Mouse (Mus musculus) liver, adult (tissue): ENCODE data around the gene Gm17428.

Experiments used
- GATA4 ChIP-seq: IDR thresholded peaks from 2 replicates; pipeline ENCODE4 v1.6.1; 2014; ENCODE audit warnings: mild to moderate bottlenecking, low read length; ENCODE audit not compliant: insufficient replicate concordance

Gene Gm17428

DNA sequence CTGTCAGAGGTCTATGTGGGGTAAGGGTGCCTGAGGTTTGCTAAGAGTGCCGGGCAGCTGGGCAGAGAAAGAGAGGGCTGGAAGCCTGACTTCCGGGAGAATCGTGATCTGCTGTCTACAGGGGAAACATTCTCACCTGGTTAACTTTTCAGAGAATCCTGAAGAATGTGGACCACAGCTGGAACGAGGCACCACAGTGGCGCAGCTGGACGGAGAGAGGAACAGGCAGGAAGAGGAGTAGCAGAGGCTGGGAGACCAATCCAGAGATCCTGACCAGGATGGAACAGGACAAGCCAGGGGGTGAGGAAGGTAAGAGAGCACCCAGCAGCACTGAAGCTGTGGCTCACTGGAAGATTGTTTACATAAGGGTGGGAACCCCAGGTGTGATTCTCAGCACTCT lies 11.1 kb upstream of the Gm17428 start:
- no peak for TF ChIP-seq GATA4

DNA sequence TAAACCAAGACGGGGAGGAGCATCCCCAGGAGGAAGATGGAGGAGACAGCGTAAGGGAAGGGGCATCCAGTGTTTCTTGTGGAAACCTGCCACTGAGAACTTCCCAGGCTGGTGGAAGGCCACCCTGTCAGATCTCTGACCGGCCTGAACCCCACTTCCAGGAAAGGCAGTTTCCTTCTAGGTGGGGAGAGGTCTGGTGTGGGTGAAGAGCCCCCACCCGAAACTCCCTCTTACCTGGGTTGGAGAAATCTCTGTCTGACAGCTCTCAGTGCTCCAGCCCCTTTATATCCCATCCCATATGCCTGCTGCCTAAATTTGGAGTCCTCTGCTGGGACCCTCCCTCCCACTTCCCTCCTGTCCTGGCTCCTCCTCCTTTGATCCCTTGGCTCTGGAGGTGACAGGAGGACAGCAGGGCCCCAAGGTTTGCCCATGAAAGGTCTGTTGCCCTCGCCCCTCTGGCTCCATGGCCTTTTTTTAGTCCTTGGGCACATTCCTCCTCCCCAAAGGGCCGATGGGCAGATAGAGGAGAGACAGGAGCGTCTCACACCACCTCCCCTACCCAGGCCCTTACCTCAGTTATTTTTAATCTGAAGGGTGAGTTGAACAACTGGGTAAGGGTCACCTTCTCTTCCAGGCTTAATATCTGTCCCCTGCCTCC lies 10.3 kb upstream of the Gm17428 start, which contains the start of gene Myh6:
TSS of gene Myh6 (minus strand) at position 608 of the 658 bp plus-strand sequence.
- no peak for TF ChIP-seq GATA4

DNA sequence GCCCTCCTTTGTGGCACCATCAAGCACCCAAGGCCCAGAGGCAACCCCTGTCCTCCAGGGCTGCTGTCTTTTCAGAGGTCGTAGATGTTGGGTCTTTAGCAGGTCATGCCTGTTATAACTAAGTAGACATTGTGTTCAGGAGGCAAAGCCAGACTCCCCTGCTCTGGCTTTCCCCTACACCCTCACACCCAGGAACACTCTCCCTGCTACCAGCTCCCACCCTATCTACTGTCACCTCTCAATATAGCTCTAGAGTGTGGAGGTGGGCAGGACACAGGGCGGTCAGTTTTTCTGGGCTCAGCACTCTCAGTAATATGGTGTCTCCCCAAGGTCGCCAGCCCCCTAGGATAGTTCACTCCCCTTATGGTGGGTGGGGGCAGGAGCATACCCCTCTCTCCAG lies 8.9 kb upstream of the Gm17428 start:
- TF ChIP-seq GATA4, result no peak

DNA sequence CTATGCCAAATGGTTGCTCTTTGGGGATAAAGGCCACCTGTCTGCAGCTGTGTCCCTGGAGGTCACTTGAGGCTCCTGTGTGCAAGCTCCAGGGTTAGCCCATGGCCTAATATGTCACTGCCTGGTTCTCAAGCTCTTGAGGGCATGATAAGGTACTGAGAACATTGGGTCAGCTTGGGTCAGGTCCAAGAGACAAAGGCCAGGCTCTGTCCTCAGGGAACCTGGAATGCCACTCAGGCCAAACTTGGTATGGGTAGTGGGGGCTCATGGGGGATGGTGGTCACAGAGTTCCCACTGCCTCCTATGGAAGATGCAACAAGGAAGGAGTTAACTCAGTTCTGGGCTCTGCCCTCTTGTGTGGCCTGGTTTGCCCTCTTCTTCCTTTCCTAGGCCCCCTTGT lies 8.4 kb upstream of the Gm17428 start:
- no peak for TF ChIP-seq GATA4

DNA sequence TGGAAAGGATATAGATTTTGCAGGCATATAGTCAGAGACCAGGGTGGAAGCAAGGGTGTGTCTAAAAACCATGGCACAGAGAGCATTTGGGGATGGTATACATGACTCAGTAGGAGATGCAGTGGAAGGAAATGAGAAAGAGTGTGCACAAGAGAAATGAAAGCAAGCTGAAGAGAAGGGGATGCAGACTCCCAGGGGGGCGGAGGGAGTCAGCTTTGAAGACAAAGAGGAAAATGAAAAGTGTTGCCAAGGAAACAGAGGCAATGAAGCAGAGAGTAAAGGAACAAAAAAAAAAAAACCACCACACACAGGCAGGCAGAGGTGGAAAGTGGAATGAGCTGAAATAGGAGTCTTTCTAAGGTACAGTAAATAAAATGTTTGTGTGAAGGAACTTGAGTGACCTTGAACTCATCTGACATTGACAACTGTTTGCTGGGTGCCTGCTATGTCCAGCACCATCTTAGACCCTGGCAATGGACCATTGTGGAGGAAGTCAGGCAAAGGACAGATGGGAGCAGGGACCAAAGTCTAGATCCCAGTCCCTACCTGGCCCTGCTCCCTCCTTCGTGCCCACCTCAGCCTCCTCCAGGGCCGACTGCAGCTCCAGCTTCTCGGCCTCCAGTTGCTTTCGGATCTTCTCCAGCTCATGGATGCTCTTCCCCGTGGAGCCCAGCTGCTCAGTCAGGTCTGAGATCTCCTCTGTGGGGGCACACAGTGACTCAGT lies 2.5 kb upstream of the Gm17428 start:
- TF ChIP-seq GATA4, result no peak

DNA sequence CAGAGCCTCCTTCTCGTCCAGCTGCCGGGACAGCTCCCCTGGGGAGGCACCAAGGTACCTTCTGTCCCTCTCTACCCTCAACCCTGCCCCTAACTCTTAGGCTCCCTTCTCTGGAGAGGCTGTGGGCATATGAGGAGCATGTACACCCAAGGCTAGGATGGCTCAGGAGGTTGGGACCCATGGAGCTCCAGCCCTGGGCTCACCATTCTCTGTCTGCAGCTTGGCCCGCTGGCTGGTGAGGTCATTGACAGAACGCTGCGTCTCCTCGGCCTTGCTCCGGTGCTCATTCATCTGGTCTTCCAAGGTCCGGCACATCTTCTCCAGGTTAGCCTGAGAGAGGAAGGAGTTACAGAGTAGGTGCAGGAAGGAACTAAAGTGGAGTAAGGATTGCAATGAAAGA lies 1.9 kb downstream of the Gm17428 start:
- no peak for TF ChIP-seq GATA4

DNA sequence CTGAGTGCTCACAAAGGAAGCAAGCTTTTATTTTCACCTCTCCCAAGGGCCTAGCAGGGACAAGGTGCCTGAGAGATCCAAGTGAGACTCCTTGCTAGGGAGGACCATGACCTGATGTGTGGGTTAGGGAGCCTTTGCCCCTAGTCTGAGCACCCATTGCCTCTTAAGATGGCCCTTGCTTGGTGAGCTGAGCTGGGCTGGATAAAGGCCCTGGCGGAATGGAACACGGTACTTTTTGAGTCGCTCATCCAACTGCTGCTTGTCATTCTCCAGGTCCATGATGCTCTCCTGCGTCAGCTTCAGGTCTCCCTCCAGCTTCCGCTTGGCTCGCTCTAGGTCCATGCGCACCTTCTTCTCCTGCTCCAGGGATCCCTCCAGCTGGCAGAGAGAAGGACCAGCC lies 5.2 kb downstream of the Gm17428 start:
- TF ChIP-seq GATA4, result no peak

DNA sequence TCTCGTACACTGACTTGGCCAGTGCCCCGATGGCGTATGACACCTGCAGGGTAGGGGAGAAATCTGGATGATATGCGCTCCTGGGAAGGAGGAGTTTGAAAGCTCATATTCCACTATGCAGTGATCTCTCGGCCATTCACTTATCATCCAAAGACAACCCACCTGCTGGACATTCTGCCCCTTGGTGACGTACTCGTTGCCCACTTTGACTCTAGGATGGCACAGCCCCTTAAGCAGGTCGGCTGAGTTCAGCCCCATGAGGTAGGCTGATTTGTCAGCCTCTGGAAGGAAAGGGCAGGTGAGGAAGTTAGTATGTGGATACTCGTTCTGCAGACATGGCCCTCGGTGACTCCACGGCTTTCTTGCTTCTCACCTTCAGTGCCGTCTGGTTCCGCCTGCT lies 12.1 kb downstream of the Gm17428 start:
- TF ChIP-seq GATA4, result no peak

DNA sequence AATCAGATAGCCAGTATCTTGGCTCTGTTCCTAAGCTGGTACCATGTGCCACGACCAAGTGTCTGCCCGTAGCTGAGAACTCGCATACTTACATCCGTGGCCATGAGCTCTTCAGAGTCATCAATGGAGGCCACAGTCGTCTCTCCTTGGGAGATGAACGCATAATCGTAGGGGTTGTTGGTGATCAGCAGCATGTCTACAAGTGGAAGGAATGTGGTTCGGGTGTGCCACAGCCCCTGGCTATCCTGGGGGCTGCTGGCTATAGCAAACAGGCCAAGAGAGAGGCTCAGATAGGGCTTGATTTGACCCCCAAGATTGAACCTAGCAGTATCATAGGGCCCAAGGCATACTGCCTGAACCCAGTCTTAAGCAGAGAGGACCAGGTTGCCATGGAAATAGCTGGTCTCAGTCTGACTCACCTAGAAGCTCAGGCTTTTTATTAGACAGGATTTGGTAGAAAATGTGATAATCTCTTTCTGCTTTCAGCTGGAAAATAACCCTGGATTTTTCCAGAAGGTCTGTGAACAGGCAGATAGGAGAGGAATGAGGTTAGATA lies 13.2 kb downstream of the Gm17428 start:
- no peak for TF ChIP-seq GATA4

DNA sequence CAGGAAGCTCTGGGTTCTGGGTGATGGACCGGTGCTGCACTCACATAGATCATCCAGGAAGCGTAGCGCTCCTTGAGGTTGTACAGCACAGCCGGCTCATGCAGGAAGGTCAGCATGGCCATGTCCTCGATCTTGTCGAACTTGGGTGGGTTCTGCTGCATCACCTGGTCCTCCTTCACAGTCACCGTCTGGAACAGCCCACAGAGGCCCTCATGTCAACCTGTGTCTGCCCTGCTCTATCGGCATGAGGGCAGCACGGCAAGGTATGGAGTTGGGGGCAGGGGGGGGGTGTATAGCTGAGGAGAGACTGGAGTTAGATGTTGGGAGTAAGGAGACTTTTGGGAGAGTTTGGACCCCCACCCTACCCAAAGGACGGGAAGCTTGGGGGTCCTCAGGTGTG lies 15.5 kb downstream of the Gm17428 start:
- no peak for TF ChIP-seq GATA4

DNA sequence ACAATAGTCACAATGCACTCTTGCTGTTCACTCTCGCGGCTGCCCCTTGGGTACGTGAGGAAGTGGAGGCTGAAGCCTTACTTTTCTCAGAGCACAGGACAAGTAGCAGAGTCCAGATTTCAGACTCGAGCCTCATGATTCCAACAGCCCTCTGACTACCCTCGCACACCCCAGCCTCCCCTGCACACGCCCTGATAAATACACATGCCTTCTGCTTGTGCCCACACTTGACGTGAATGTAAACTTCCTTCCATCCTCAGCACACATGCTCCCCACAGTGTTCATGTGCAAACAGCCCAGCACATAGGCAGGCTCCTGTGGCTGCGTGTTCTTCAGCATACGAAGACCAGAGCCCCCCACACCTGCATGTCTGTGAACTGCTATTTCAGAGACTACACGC lies 16.9 kb downstream of the Gm17428 start:
- no peak for TF ChIP-seq GATA4

DNA sequence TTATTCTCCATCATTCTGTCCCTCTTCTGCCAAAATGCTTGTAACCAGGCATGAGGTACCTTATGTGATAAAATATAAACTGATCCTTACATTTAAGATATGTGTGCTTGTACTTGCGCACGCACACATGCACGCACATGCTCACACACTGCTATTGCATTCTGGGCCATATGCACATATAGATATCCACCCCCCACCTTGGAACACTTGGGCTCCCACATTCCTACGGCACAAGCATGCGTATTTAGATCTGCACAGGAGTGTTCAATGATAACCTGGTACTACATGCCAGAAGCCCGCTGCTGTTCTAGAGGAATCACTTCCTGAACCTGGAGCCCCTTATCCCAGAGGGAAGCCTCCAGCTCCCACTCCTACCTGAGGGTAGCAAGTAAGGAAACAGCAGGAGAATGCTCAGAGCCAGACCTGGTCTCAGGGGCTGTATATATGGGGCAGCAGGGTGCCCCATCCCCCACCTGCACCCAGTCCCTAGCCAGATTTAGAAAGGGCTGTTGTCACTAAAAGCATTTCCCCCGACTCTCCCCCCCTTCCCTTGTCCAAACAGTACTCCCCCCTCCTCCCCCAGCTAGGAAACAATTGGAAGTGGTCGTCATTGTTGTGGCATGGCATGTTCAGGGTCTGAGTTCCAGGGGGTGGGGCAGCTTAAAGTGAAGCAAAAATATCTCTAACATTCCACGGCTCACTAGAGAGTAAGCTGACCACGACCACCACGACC lies 17.6 kb downstream of the Gm17428 start, which contains the start of gene Myh7:
TSS of gene Myh7 (minus strand) at position 491 of the 733 bp plus-strand sequence.
- TF ChIP-seq GATA4, result no peak

DNA sequence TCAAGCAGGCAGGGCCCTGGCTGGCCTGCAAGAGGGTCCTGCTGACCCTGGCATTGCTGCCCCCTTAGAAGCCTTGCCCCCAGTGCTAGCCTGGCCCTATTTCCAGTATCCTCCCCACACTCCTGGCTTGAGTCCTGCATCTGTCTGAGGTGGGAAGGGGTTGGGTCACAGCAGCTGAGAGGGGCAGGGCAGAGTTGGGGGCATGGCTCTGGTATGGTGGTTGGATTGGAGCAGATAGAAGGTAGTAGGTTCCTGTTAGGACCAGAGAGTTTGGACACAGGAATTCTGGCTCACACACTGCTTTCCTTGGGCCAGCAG lies 18.1 kb downstream of the Gm17428 start:
- no peak for TF ChIP-seq GATA4

DNA sequence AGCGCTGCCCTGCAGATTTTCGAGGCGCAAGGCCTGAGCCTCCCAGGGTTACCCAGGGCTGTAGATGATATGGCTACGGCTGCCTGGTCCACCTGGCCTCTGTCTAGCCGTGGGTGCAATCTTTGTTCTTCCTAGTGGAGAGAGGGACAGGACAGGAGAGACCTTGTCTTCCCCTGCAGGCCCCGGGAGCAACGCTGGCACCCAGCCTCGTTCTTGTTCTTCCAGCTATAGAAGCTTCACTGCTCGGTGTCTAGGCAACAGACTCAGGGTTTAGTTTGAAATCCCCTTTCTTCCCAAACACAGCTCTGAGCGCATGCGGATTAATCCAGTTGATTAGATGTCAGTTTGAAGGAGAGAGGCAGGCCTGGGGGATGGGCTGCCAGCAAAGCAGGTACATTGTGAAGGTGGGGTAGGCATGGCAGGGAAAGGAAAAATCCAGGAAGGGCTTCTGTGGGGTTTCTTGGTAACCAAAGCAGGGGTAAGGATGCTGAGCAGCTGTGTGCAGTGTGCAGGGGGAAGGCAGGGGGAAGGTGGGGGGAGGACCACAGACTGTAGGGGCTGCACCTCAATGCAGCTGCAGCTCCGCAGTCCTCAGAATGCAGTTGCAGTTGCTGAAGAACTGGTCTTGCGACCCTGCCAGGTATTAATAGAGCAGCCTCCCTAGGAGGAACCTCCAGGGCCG lies 18.9 kb downstream of the Gm17428 start:
- TF ChIP-seq GATA4, result no peak

DNA sequence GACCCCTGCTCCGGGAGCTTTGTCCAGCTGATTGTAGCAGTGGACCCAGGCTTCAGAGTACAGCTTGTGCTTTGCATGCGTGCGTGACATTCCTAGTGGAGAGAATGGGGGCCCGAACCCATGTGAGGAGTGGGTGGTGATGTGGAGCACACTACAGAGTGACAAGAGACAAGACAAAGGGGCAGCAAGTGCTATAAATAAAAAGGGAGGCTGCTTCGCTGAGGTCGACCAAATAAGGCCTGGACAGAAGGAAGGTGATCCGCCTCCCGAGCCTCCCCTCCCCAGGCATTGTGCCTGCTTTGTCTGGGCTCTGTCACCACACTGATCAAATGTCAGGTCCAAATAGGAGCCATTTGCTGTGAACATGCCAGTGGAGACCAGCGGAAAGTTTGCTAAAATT lies 20.1 kb downstream of the Gm17428 start:
- no peak for TF ChIP-seq GATA4
